In the genomic region with DNA sequence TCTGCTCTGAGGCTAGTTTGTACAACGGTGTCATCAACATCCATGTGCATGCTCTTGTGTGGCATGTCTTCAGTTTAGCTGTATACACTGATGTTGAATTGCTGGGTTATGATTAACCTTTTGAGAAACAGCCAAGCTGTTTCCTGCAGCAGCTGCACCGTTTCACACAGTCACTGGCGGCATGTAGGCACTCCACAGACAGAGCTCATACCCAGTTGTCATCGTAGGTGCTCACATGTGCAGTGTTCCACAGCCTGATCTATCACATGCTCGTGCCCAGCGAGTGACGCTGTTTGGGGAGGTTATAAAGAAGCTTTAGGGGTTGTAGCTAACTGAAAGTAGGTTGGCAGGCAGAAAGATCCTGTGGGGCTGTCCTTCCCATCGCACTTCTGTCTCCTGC, we compare ENCODE assay signal across 25 mouse cellular contexts. TPM values are rescaled to one million over a fixed set of nuclear protein-coding genes. Genes with fewer than 3 reads are reported as not detected.
DNase-seq lines count a peak whose midpoint lies in the region; TF ChIP-seq lines count a peak whose summit lies in the region.
"Had no signal": no experiment of that assay in that cellular context is flagged by ENCODE, and none has a peak within 500 bp of the region (broad histone marks: within the 10 kb centered on the region; RNA-seq: fewer than 3 reads in every experiment).

No protein-coding gene starts in this region.

- H3K4me1 ChIP-seq in thymus, adult 2 months (replicated peaks; ENCODE audit: control insufficient read depth, insufficient read depth, low read length): peaks cover 8% of the 10 kb centered on the region
- H3K4me1 ChIP-seq: forebrain, embryonic 13.5 days; heart, embryonic 12.5 days; hindbrain, embryonic 13.5 days; liver, embryonic 13.5 days had no signal

- no peaks in the 10 kb centered on the region; the same call in 1 of the 2 replicates for H3K36me3 ChIP-seq in thymus, adult 2 months (ENCODE audit: control insufficient read depth, insufficient read depth, low read length)

- H3K27me3 ChIP-seq in thymus, adult 2 months (ENCODE audit: control insufficient read depth, insufficient read depth, low read length): no peaks in the 10 kb centered on the region
- H3K27me3 ChIP-seq: forebrain, embryonic 13.5 days; heart, embryonic 12.5 days; hindbrain, embryonic 13.5 days; liver, embryonic 13.5 days had no signal

- no peak for TF ChIP-seq CTCF in thymus, adult 2 months (IDR thresholded peaks at IDR 0.05; ENCODE audit: borderline replicate concordance, control insufficient read depth, extremely low read depth, insufficient read depth, low read length, poor library complexity)

- WGBS in thymus, adult 2 months: 86% methylated on average over 8 of the region's 8 CpGs

- no peak overlapping the region for H3K27ac ChIP-seq in thymus, adult 2 months (ENCODE audit: control insufficient read depth, insufficient read depth, low read length)
- H3K27ac ChIP-seq: forebrain, embryonic 13.5 days; heart, adult 2 months; hindbrain, embryonic 13.5 days; layer of hippocampus, adult 2 months; liver, embryonic 13.5 days had no signal

- TF ChIP-seq POLR2A in thymus, adult 2 months (IDR thresholded peaks at IDR 0.05; ENCODE audit: control insufficient read depth, extremely low read depth, insufficient read depth, low read length, poor library complexity): no peak

- peak; percentile 66 for DNase-seq in heart, adult 11 months
- DNase-seq in heart, adult 18-20 months: no peak
- peak; percentile 55 for DNase-seq in retina, postnatal 1 day
- no peak for DNase-seq in retina, embryonic 14.5 days (ENCODE audit: low spot score)
- DNase-seq in thymus, postnatal 10 days (ENCODE audit: low spot score in 2 of 2): peak; percentile 20 to 29
- no peak for DNase-seq in thymus, adult 2 months
- DNase-seq in adrenal gland, adult 18-20 months (ENCODE audit: low spot score in 2 of 2): no peak
- DNase-seq: adrenal gland, adult 8-10 months; cerebellum, adult 11 months; cerebellum, adult 9-10 months; cerebellum, postnatal 36 days; gastrocnemius, postnatal 25 days; heart, adult 2 months; heart, postnatal 4 days; kidney, adult 2 months; kidney, postnatal 36 days; left cerebral cortex, postnatal 4 days; liver, embryonic 13.5 days; lung, adult 18-20 months; right cerebral cortex, postnatal 14 days; spleen, adult 18-20 months had no signal

- H3K4me3 ChIP-seq in thymus, adult 2 months (ENCODE audit: control insufficient read depth, insufficient read depth, low read length): no peak overlapping the region
- H3K4me3 ChIP-seq: forebrain, embryonic 13.5 days; heart, adult 2 months; heart, embryonic 12.5 days; hindbrain, embryonic 13.5 days; layer of hippocampus, adult 2 months; liver, embryonic 13.5 days had no signal

RNA-seq across cellular contexts. Expression of a gene that starts 40.7 kb away (rescaled TPM):
- total RNA-seq in heart, adult 18-20 months (2021): 1 to 10 TPM; 3.8 to 4.2 TPM
- 0.73 and 1.4 TPM in 2 replicates for polyA plus RNA-seq in thymus, adult 2 months (2012; rRNA removed)
- total RNA-seq in adrenal gland, adult 18-20 months (2021): 1 to 10 TPM; 5.2 to 6.7 TPM

RNA-seq across cellular contexts. Expression of a gene that starts 41.2 kb away (rescaled TPM):
- 1 to 10 TPM; 6.8 to 9.6 TPM for total RNA-seq in heart, adult 18-20 months (2021)
- polyA plus RNA-seq in thymus, adult 2 months (2012; rRNA removed): 4.0 and 4.7 TPM in 2 replicates
- total RNA-seq in adrenal gland, adult 18-20 months (2021): 10 to 100 TPM; 12.1 to 14.1 TPM

Comparison
In these comparisons a context has a peak if more than half of its experiments do, and no peak if none do; other contexts are left out.
1. DNase-seq: peak in heart, adult 11 months (single experiment), retina, postnatal 1 day (single experiment) and thymus, postnatal 10 days (2 of 2); none in heart, adult 18-20 months (0 of 2), retina, embryonic 14.5 days (single experiment), thymus, adult 2 months (single experiment) and adrenal gland, adult 18-20 months (0 of 2).